Mouse (Mus musculus) embryonic fibroblast, embryonic 13.5 days (primary cell): Measurements from ENCODE around the gene Cacnb4. TPM values are rescaled to one million over a fixed set of nuclear protein-coding genes. Genes with fewer than 3 reads are reported as not detected.

ENCODE experiments used
- H3K27ac ChIP-seq: 2 replicates; pipeline ENCODE4 v1.5.1; 2012; ENCODE audit warnings: low read length, control low read depth, inconsistent platforms; ENCODE audit not compliant: insufficient read depth
- H3K4me1 ChIP-seq: 2 replicates; pipeline ENCODE4 v1.6.1; 2011; ENCODE audit warnings: low read length; ENCODE audit not compliant: control insufficient read depth, insufficient read depth
- H3K4me3 ChIP-seq: 2 replicates; pipeline ENCODE4 v1.5.1; 2011; ENCODE audit warnings: mild to moderate bottlenecking, control low read depth, low read length; ENCODE audit not compliant: insufficient read depth
- CTCF ChIP-seq: IDR thresholded peaks from 2 replicates; pipeline ENCODE4 v1.5.1; 2011; ENCODE audit warnings: mild to moderate bottlenecking, control low read depth, low read length, moderate library complexity, borderline replicate concordance; ENCODE audit not compliant: insufficient read depth
- POLR2A ChIP-seq: IDR thresholded peaks from 2 replicates; pipeline ENCODE4 v1.6.1; 2011; ENCODE audit warnings: low read depth, mild to moderate bottlenecking, control low read depth, low read length, moderate library complexity
- polyA plus RNA-seq: library from polyadenylated mRNA; stranded (reverse); fragments of >200 nt; gene quantifications from 2 replicates; pipeline ENCODE4 v1.2.4, GENCODE M21; 2011; ENCODE audit warnings: low read depth; ENCODE audit not compliant: missing spikeins, insufficient read length

The Cacnb4 gene
- polyA plus RNA-seq, 1 experiment, result 0.93 TPM

DNA sequence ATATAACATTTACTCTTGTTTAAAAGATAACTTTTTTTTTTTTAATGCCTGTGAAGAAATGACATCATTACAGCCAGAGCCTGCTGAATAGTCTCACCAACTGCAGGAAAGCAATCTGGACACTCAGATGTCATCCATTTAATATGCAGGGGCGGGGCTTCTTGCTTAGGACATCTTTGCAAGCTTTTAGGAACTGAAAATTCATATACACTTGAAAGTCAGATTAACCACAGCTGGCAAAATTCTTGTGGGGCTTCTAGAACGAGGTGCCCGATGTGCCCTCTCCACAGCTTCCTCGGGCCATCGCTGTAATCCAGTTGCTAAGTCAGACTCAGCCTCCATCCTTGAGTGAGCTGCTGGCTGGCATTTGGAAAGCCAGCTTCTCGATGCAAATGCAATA, 137.3 kb downstream of the Cacnb4 start:
- no peak for TF ChIP-seq POLR2A
- TF ChIP-seq CTCF, result no peak
- H3K4me1 ChIP-seq, result no peaks in the 10 kb centered on the region

DNA sequence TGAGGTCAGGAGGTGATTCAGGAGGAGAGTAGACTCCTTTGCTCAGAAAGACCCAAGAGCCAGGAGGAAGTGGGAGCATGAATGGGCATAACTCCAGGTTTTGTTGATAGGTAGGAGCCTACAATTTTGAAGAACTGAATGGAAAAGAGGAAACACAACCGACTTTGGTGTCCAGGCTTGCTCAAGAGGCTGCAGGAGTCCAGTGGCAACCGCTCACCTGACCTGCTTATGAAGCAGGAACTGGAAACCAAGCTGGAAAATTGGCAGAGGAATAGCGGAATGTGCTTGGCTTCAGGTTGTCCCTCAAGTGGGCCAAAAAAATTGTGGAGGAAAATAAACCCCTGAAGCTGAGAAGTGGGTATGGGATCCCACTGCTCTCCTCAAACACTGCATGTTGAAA, 139.0 kb downstream of the Cacnb4 start:
- Histone ChIP-seq H3K4me3 (no peak overlapping the region), H3K4me1 (no peaks in the 10 kb centered on the region), H3K27ac (no peak overlapping the region)
- TF ChIP-seq POLR2A (no peak), CTCF (no peak)

More for the DNA sequence above, 137.3 kb downstream of the Cacnb4 start:
- H3K27ac ChIP-seq, result no peak overlapping the region
- H3K4me3 ChIP-seq, result no peak overlapping the region

DNA sequence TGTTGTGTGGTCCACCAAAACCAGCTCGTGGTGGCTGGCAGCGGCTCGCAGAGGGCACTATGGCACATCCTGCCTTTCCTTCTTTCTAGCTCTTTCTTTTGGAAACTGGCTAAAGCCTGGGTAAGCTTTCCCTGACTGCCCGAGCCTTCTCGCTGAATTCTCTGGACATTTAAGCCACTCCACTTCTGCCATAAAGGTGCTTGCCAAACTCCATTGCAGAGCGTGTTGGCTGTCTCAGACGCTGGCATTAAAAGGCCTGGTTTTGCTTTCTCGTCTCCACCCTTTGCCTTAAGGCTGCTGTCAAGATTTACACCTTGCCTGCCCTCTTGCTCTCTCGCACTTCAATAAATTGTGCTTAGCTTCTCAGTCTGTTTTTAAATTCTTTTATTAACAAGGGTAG, 139.5 kb downstream of the Cacnb4 start:
- no peak overlapping the region for H3K4me3 ChIP-seq
- H3K4me1 ChIP-seq, result no peaks in the 10 kb centered on the region
- H3K27ac ChIP-seq, result no peak overlapping the region
- TF ChIP-seq POLR2A (no peak), CTCF (no peak)

DNA sequence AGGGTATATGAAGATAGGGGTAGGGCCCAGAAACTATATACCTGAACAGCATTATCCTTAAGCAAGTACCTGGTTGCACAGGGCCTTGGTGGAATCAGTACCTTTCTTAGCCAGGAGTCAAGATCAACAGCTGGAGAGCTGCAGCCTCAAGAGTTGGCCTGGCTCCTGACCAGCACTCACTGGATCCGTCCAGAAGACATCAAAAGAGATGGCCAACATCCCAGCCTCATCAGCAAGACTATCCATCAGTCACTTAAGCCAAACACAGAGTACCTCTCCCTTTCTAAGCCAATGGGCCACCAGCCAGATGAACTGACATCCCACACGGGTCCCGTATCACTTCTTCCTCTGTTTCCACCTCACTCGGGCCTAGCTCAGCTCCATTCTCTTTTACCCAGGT, 140.1 kb downstream of the Cacnb4 start:
- no peaks in the 10 kb centered on the region for H3K4me1 ChIP-seq
- H3K27ac ChIP-seq, result no peak overlapping the region
- TF ChIP-seq CTCF (no peak), POLR2A (no peak)
- H3K4me3 ChIP-seq, result no peak overlapping the region

DNA sequence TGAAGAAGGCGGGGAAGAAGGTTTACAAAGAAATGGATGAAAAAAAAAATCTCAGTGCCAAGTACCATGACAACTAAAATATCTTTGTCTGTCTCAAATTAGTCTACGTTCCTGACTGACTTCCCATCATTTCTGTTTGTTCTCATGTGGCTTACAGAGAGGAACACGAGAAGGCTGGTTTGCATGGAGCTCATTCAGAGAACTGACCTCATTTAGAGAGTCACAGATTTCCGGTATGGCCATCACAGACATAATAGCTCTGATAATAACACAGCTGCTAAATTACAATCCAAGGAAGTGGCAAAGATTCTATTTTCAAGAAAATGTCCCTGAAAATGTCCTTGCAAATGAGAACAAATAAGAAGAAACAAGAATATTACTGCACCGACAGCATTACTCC, 142.9 kb downstream of the Cacnb4 start:
- Histone ChIP-seq H3K4me1 (no peaks in the 10 kb centered on the region), H3K27ac (peak overlapping the region; percentile 51), H3K4me3 (no peak overlapping the region)
- TF ChIP-seq POLR2A (no peak), CTCF (no peak)

DNA sequence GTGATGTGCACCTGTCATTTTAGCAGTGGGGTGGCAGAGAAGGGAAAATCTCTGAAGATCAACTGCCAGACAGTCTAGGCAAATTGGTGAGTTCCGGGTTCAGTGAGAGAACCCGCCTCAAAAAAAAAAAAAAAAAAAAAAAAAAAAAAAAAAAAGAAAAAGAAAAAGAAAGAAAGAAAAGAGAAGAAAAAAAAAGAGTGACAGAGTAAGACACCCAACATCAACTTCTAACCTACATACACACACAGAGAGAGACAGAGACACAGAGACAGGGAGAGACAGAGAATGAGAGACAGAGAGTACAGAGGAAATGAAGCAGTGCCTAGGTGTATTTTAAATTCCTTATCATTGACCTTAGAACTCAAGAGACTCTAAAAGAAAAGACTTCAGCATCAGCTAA, 146.1 kb downstream of the Cacnb4 start:
- no peak overlapping the region for H3K27ac ChIP-seq
- TF ChIP-seq POLR2A (no peak), CTCF (no peak)

DNA sequence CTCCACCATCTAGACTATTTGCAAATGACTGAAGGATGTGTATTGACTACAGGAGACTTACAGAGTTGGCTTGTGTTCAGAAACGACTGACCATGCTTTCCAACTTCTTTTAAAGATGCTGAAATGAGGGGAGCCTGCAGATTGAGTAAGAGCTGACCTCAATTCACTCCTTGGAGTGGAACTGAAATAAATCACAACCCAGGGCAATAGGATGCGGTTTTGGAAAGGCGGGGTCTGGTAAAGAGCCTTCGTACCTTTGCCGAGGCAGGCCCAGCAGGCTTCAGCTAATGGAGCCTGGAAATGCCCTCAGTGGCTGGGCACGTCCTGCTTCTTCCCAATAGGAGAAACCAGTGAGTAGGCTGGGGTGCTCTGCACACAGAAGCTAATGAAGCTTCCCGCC, 147.4 kb downstream of the Cacnb4 start:
- no peak overlapping the region for H3K4me3 ChIP-seq
- no peaks in the 10 kb centered on the region for H3K4me1 ChIP-seq
- TF ChIP-seq CTCF (no peak), POLR2A (no peak)
- no peak overlapping the region for H3K27ac ChIP-seq

More for the DNA sequence above, 146.1 kb downstream of the Cacnb4 start:
- no peaks in the 10 kb centered on the region for H3K4me1 ChIP-seq
- no peak overlapping the region for H3K4me3 ChIP-seq

DNA sequence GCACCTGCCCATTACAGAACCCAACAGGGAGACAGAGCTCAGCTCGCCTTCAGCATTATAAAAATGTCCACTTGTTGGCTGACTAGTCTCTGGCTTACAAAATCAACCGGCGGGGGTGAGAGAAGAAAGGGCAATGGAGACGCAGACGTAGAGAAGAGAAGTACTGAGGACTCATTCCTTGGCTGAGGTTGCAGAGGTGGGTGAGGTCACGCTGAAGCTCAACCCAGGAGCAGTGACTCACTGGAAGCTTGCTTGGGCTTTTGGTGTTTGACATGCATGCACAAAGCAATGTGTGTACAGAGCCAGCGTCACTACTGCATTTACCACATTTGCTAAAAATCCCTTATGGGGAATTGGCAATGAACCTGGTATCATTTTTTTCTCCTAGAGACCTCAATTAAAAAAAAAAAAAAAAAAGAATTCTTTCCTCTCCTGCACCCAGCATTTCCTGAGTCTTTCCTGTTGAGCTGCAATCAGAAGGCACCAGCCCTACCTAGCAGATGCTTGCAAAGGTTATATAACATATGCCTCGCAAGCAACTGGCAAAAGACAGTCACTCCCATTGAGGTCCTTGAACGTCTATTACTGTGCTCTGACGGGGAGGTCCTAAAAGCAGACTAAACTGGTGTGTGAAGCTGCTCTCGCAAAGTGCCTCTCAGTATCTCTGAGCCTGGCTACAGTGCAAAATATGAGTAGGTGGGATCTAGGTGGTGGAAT, 150.6 kb downstream of the Cacnb4 start:
- H3K27ac ChIP-seq, result no peak overlapping the region
- no peaks in the 10 kb centered on the region for H3K4me1 ChIP-seq
- no peak overlapping the region for H3K4me3 ChIP-seq
- TF ChIP-seq POLR2A, result no peak
- no peak for TF ChIP-seq CTCF

DNA sequence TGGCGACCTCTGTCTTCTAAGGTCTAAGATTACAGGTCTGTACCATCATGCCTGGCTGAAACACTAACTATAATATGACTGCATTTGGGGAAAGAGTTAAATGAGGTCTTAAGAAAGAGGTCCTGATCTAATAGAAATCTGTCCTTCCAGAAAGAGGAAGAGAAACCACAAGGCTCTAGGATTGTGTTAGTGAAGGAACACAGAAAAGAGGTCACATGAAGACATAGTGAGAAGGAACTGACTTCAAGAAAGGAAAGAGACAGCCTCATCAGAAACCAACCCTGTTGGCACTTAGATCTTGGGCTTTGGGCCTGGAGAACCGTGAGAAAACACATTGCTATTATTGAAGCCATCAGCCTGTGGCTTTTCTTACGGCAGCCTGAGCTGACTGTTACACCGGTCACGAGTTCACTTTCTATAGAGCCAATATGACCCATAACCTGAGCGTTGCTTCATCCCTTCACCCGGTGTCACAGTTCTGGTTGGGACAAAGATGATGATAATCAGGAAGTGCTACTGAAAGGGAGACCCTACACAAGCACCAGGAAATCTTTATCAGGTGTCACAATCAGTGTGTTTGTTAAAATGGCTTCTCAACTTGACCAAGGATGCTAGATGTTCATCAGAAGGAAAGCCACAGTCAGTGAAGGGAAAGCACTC, 153.4 kb downstream of the Cacnb4 start:
- TF ChIP-seq POLR2A, result no peak
- TF ChIP-seq CTCF, result no peak
- Histone ChIP-seq H3K4me1 (no peaks in the 10 kb centered on the region), H3K4me3 (no peak overlapping the region), H3K27ac (no peak overlapping the region)

DNA sequence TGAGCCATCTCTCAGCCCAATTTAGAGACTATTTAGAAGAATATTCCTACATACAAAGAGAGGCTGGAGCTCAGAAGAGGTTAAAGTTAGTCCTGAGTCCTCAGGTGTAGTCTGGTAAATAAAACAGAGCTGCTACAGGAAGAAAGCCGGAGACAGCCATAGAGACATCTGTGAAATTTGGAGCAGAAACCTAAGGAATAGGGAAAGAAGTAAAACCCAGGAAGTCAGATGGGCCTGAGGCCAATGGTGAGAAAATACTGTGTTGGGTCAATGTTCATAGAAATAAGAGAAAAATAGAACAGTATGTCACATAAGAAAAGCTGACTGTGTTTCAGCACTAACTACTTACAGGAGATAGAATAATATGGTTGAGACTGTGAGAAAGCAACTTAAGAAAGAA, 155.6 kb downstream of the Cacnb4 start:
- Histone ChIP-seq H3K27ac (no peak overlapping the region), H3K4me3 (no peak overlapping the region), H3K4me1 (no peaks in the 10 kb centered on the region)
- TF ChIP-seq CTCF (no peak), POLR2A (no peak)
